Mouse (Mus musculus) urinary bladder, postnatal 10 days (tissue): ENCODE results near the gene Wdr13.
"Not testable (repeated sequence)": the region's sequence is repeated elsewhere in the genome, so short reads cannot be mapped to it uniquely, and the experiment has no call there.

Experiments
- DNase-seq: peaks from one replicate; pipeline ENCODE4 v3.0.0; 2022; ENCODE audit warnings: low spot score

The Wdr13 gene

DNA sequence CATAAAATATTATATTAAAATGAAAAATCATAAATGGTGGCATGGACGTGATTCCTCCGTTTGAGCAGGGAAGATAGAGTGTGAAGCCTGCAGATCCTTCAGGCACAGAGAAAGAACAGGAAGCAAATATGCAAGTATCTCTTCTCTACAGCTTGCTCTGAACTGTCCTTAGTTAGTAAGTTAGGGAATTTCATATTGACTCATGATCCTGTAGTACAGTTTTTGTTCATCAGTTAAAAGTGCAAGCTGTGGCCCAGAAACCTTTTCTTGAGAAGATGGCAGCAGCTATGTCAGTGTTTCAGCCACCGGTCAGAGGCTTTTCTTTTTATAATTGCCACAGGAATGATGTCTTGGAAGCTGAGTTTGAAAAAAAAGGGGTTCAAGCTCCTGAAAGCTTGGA, 27.7 kb downstream of the Wdr13 start:
- no peak for DNase-seq

DNA sequence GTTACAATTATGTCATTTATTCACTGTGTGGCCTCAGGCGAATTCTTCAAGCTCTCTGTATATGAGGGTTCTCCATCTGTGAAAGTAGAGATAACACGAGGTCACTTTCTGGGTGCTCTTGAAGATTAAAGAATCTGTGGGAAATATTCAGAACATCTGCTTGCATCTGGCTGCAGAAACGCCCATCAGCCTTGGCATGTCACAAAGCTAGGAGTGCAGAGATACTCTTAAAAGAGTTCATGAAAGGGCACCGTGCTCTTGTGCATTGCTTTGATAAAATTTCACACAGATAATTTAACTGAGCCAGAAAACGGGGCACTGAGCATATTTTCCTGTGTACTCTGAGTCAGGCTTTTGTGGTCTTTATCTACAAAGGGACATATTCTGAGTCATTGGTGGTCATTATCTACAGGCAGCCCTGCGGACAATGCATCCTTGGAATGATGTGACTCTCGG, 30.5 kb downstream of the Wdr13 start:
- DNase-seq = no peak

DNA sequence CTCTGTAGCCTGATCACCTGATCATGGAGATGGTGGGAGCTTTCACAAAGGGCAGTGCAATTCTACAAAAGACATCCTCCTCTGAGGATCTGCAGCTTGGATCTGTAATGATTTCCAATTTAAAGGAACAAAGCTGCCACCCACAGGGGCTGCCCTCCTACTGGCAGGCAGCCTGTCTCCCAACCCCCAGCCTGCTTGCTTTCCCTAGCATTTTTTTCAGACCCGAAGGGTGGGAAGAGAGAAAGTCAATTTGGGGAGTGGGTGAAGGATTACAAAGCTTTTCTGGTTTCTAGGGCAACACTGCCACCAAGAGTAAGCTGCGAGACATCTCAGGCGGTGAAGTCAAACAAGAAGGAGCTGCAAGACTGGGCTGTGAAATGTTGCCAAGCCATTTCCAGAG, 31.7 kb downstream of the Wdr13 start:
- DNase-seq = no peak

DNA sequence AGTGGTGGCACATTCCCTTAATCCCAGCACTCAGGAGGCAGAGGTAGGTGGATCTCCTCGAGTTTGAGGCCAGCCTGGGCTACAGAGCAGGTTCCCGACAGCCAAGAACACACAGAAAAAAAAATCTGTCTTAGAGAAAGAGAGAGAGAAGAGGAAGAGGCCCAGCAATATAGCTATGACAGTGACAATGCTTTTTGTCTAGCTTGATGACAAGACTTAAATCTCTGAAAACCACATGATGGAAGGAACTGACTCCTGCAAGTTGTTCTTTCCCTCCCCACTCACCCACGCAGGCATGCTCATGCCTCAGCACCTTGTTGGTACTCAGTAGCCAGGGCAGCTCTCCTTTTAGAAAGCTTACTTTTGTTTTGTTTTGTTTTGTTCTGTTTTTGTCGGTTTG, 33.3 kb downstream of the Wdr13 start:
- DNase-seq = no peak

GRCm38 (mm10) chrX:8096787-8097242, 35.9 kb downstream of the Wdr13 start:
- DNase-seq = peak; percentile 65

DNA sequence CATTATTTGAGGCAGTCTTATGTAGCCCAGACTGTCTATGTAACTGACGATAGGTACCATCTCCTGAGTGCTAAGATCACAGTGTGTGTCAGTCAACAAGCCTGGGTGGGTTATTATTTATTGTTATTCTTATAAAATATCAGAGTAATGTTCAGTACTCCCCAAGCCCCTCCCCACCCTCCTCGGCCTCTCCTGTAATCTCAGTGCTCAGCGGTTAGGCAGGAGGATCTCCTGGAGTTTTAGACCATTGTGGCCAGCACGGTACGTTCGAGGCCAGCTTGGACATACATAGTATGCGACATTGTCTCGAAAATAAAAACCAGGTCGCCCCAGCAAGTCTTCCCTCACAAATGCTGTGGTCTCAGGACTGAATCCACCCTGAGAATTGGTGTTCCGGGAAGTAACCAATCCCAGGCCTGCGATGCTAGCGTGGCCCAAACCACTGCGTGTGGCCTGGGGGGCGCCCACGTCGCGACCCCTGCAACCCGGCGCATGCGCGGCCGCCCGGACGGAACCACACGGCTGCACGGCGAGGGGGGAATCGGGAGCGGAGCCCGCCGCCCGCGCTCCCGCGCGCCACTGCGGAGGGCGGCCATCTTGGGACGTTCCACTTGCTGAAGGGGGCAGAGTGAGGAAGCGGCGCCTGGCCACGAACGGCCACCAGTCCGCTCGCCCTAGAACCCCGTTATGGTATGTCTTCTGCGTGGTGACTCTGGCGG, 36.5 kb downstream of the Wdr13 start:
- DNase-seq = not testable (repeated sequence)

DNA sequence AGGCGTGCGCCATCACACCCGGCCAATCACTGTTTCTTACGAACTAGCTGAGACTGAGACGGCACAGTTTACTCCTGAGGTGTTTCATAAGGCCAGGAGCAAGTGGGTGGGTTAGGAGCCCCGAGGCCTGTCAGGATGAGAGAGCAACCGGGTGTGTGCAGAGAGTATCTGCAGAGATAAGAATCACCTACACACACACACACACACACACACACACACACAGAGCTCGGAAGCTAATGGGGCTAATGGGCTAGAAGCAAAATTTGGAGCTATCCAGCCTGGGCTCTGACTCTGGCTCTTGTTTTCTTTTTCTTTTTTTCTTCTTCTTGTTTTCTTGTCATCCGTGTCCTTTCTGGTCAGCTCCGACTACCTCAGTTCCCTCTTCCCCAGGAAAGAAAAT, 37.1 kb downstream of the Wdr13 start:
- no peak for DNase-seq

DNA sequence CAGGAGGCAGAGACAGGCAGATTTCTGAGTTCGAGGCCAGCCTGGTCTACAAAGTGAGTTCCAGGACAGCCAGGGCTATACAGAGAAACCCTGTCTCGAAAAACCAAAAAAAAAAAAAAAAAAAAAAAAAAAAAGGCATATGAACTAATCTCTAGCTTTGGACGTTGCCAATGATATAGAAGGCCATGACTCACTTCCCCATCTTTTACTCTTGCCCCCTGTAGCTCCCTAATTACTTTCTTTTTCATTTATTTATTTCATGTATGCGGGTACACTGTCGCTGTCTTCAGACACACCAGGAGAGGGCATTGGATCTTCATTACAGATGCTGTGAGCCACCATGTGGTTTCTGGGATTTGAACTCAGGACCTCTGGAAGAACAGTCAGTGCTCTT, 41.7 kb downstream of the Wdr13 start:
- DNase-seq = not testable (repeated sequence)

DNA sequence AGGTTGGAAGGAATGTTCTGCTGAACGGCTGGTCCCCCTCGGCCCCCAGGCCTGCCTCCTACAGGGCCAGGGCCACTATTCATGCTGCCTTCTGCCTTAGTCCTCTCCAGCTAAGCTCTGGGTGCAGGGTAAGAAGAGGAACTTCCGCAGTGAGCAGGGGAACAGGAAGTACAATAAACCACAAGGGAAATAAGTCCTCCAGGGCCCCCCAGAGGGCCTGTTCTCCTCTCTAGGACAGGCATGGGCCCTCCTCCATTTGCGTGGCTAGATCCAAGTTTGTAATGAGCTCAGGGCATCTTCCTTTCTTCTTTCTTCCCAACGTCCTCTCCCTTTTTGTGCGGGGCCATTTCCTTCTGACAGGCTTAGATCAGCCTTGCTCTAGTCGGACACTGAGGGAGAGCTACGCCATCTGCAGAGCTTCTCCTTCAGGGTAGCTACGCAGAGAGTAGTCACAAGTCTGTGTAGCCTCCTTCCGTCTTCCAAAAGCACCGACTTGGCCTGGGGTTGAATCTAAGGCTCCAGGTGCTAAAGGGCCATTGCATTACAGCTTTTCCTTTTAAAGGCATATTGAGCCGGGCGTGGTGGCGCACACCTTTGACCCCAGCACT, 42.2 kb downstream of the Wdr13 start, which contains the start of gene Was:
Gene Was (minus strand): TSS at position 153 of the 608 bp plus-strand sequence.
- DNase-seq = no peak

DNA sequence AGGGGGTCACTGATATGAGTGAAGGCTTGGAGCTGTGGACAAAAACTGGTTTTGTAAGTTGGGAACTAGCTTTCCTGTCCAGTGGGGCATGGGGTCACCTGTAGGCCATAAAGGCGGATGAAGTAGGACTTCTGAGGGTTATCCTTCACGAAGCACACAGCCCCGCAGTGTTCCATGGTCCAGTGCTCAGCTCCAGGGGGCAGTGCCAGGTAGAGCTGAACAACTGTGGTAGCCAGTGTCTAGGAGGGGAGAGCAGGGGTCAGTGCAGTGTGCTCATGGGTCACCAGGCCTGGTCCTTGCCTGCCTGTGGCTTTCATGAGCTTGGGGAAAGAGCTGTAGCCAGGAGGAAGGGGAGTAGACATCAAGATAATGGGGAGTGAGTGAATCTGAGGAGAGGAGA, 42.9 kb downstream of the Wdr13 start:
- DNase-seq = no peak

GRCm38 (mm10) chrX:8085611-8086010, 47.1 kb downstream of the Wdr13 start:
- DNase-seq = no peak

- no peak for DNase-seq
These were observed 47.9 kb downstream of the Wdr13 start for GRCm38 (mm10) chrX:8084771-8085259.

- no peak for DNase-seq
These were observed 57.6 kb downstream of the Wdr13 start for GRCm38 (mm10) chrX:8075104-8075503.

DNA sequence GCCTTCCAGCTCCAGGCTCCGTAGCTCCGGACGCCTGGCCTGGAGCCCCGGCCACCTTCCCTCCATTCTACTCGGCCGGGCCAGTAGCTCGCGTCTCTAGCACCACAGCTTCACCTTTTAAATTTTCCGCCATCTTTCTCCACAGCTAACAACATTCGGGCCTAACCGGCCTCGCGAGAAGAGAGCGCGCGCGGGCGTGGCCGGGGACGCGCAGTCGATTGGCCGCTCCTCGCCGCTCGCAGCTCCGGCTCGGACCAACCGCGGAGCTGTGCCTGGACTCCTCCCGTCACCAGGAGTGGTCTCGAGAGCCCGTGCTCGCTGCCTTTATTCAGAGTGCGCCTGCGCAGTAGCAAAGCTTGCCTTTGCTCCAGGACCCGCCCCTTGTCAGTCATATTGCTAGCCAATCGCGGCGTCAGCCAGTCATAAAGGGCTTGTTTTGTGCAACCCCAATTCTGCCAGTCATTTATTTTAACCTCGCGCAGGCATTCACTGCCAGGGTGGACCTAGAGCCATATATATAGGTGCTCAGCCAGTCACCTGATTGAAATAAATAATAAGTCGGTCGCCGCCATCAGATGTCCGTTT, 58.2 kb downstream of the Wdr13 start, which contains the start of gene Suv39h1:
Gene Suv39h1 (minus strand): TSS at position 331 of the 585 bp plus-strand sequence.
- DNase-seq = peak; percentile 69

DNA sequence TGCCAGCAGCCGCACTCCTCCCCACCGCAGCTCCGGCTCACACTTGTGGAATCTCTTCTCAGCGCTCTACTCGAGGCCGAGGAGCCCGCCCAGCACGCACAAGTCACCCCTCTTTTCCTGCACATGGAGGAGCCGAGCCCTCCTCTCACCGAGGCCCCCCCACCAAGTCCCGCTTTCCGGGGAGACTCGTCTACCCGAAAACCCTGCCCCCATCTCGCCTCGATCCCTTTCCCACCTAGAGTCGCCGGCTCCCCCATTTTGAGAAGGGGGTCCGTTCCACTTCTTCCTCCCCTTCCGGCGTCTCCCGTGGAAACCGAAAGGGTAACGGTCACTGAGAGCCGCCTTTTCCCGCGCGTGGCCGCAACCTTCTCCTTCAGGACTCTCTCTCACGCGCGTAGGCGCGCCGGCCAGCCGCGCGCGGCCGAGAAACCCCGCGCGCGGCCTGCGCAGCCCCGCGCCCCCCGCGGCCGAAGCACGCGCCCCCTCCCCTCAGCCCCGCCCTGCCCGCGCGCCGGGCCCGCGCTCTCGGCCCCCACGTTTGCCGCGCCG, 58.7 kb downstream of the Wdr13 start:
- DNase-seq = no peak
